Mouse (Mus musculus) neural tube, embryonic 11.5 days (tissue): ENCODE data around the gene Bhlhe40. TPM values are rescaled to one million over a fixed set of nuclear protein-coding genes. Genes with fewer than 3 reads are reported as not detected.

Experiments
- ATAC-seq: fragments of 200-750 bp; cut with Nextera tagmentation; 2 replicates; pipeline ENCODE4 v1.8.0; 2017; ENCODE audit warnings: moderate number of reproducible peaks, mild to moderate bottlenecking, moderate TSS enrichment, moderate library complexity; ENCODE audit not compliant: insufficient read depth, low FRiP score, low TSS enrichment
- DNase-seq: peaks from one replicate; pipeline ENCODE4 v3.0.0-alpha.2; 2015; ENCODE audit warnings: low spot score
- H3K27ac ChIP-seq: fragments of 300-500 bp; sonication (generic); 2 replicates; pipeline ENCODE4 v1.5.1; 2014; ENCODE audit warnings: low read depth, mild to moderate bottlenecking, low read length
- H3K27me3 ChIP-seq: fragments of 300-500 bp; sonication (generic); 2 replicates; pipeline ENCODE4 v1.6.1; 2014; ENCODE audit warnings: mild to moderate bottlenecking, low read length, mixed read lengths; ENCODE audit not compliant: control insufficient read depth, insufficient read depth
- H3K36me3 ChIP-seq: fragments of 300-500 bp; sonication (generic); 2 replicates; pipeline ENCODE4 v1.6.1; 2014; ENCODE audit warnings: mild to moderate bottlenecking, low read length, moderate library complexity, mixed read lengths; ENCODE audit not compliant: control insufficient read depth, insufficient read depth
- H3K4me1 ChIP-seq: fragments of 300-500 bp; sonication (generic); 2 replicates; pipeline ENCODE4 v1.6.1; 2014; ENCODE audit warnings: low read length, mixed read lengths; ENCODE audit not compliant: control insufficient read depth, insufficient read depth
- H3K4me2 ChIP-seq: fragments of 300-500 bp; sonication (generic); 2 replicates; pipeline ENCODE4 v1.6.1; 2014; ENCODE audit warnings: low read depth, mild to moderate bottlenecking, moderate library complexity
- H3K4me3 ChIP-seq: fragments of 300-500 bp; sonication (generic); 2 replicates; pipeline ENCODE4 v1.5.1; 2014; ENCODE audit warnings: low read depth, low read length
- H3K9ac ChIP-seq: fragments of 300-500 bp; sonication (generic); 2 replicates; pipeline ENCODE4 v1.6.1; 2014; ENCODE audit warnings: mild to moderate bottlenecking, low read length
- H3K9me3 ChIP-seq: fragments of 300-500 bp; sonication (generic); 2 replicates; pipeline ENCODE4 v1.6.1; 2016; ENCODE audit warnings: low read length; ENCODE audit not compliant: control insufficient read depth
- WGBS: fragments of 180-500 bp; shearing (Covaris S2); extraction: QIAGEN DNeasy Blood & Tissue Kit; methylation state at CpG from one replicate; pipeline ENCODE4 v1.1.7; 2014; 5-methylcytosine and 5-hydroxymethylcytosine counted together
- polyA plus RNA-seq: library from polyadenylated mRNA; unstranded; fragments of >200 nt; fragmentation: Nextera tagmentation; extraction: Ambion mirVana; gene quantifications from 2 replicates; pipeline ENCODE4 v1.2.1, GENCODE M21; 2014

The Bhlhe40 gene
- polyA plus RNA-seq, 1 experiment from 2014 or later: 3.7 TPM

DNA sequence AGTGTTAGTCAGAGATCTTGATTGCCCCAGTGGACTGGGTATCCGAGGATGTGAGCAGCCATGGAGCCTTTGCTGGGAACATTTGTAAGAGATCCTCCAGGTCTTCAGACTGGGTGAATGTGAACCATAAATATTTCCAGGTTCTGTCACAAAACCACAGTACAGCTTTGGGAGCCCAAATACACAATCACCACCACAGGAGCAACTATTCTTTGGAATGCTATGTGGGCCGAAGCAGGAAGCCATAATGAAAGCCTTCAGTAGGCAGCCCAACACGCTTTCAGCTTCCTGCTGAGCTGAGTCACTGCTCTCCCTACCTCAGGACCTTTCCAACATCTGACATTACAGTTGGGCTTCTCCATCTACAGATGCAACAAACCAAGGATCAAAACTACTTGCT lies 32.6 kb downstream of the Bhlhe40 start:
- no peak for ATAC-seq
- Histone ChIP-seq H3K27me3 (no peaks in the 10 kb centered on the region), H3K4me1 (peaks cover 2% of the 10 kb centered on the region; the same call in 1 of the 2 replicates), H3K36me3 (no peaks in the 10 kb centered on the region), H3K9ac (no peak overlapping the region), H3K4me2 (no peak overlapping the region), H3K4me3 (no peak overlapping the region), H3K9me3 (no peaks in the 10 kb centered on the region), H3K27ac (no peak overlapping the region)
- 74% methylated on average over 3 of the region's 3 CpGs for WGBS
- DNase-seq: no peak

- Histone ChIP-seq H3K4me3 (no peak overlapping the region), H3K27me3 (no peaks in the 10 kb centered on the region), H3K4me1 (peaks cover 7% of the 10 kb centered on the region; the same call in 1 of the 2 replicates), H3K9me3 (no peaks in the 10 kb centered on the region), H3K36me3 (no peaks in the 10 kb centered on the region), H3K27ac (no peak overlapping the region), H3K9ac (no peak overlapping the region), H3K4me2 (no peak overlapping the region)
- no peak for DNase-seq
- WGBS: 90% methylated on average over 8 of the region's 8 CpGs
- no peak for ATAC-seq
These were observed 34.7 kb downstream of the Bhlhe40 start for GRCm38 (mm10) chr6:108694965-108695724.

DNA sequence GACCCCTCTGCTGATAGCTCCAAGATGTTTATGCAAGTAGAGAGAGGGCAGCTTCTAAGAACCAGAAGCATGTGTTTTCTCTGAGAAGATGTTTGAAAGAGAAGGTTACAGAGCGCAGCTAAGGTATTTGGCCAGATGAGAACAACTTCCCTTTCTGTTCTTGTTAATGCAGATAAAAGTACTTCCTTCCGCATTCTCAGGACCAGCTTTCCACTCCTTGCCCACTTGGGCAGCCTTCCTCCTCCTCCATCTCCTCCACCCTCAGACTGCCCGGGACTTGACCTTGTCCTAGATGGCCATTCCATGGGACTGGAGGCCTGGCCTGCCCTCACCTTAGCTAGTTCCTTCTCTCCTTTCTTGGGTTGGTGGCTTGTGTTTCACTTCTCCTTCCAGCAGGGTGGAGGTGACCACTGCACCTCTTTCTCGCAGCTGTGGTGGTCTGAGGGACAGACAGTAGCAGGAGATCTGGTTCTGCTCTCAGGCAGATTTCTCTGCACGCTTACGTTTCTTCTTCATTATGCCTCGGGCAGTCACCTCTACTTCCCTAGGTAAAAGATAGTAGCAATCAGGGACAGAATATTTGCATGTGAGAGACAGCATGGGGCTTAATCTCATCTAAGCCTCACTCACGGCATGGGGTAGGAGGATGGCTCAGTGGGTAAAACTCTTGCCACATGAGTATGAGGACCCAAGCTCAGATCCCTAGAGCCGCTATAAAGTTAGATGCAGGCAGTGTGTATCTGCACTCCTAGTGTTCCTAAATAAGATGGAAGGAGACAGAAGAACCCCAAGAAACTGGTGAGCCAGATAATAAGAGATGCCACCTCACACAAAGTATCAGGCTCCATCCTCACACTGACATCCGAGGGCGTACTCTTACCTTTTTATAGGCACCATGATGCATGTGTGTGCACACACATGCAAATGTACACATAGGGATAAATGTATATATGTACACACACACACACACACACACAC lies 35.7 kb downstream of the Bhlhe40 start:
- Histone ChIP-seq H3K4me3 (no peak overlapping the region), H3K27me3 (no peaks in the 10 kb centered on the region), H3K4me1 (peaks cover 11% of the 10 kb centered on the region; the same call in 1 of the 2 replicates), H3K27ac (no peak overlapping the region), H3K9me3 (no peaks in the 10 kb centered on the region), H3K36me3 (no peaks in the 10 kb centered on the region), H3K4me2 (no peak overlapping the region), H3K9ac (no peak overlapping the region)
- 78% methylated on average over 11 of the region's 11 CpGs for WGBS
- ATAC-seq (no peak), DNase-seq (no peak)

DNA sequence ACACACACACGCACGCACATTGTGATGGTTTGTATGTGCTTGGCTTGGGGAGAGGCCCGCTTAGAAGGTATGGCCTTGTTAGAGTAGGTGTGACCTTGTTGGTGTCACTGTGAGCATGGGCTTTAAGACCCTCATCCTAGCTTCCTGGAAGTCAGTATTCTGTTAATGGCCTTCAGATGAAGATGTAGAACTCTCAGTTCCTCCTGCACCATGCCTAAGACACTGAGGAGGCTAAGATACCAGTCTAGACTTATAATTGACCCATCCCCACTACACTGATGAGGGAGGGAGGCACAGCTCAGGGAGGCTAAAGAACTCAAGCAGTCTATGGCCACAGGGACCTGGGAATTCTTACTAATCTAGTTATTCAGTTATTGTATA lies 36.4 kb downstream of the Bhlhe40 start:
- Histone ChIP-seq H3K27me3 (no peaks in the 10 kb centered on the region), H3K4me2 (no peak overlapping the region), H3K9ac (no peak overlapping the region), H3K27ac (no peak overlapping the region), H3K36me3 (no peaks in the 10 kb centered on the region), H3K4me1 (peaks cover 11% of the 10 kb centered on the region; the same call in 1 of the 2 replicates), H3K9me3 (no peaks in the 10 kb centered on the region), H3K4me3 (no peak overlapping the region)
- ATAC-seq (no peak), DNase-seq (no peak)
- 90% methylated on average over 3 of the region's 3 CpGs for WGBS

- Histone ChIP-seq H3K27ac (no peak overlapping the region), H3K9me3 (no peaks in the 10 kb centered on the region), H3K4me3 (no peak overlapping the region), H3K36me3 (no peaks in the 10 kb centered on the region), H3K4me1 (peaks cover 11% of the 10 kb centered on the region; the same call in 1 of the 2 replicates), H3K4me2 (no peak overlapping the region), H3K9ac (no peak overlapping the region), H3K27me3 (no peaks in the 10 kb centered on the region)
- DNase-seq (no peak), ATAC-seq (no peak)
- whole genome bisulfite sequencing: 92% methylated on average over 10 of the region's 10 CpGs
These were observed 36.9 kb downstream of the Bhlhe40 start for GRCm38 (mm10) chr6:108697345-108697744.

- H3K9ac ChIP-seq: no peak overlapping the region
- no peaks in the 10 kb centered on the region for H3K9me3 ChIP-seq
- H3K27ac ChIP-seq: no peak overlapping the region
- no peaks in the 10 kb centered on the region for H3K27me3 ChIP-seq
- H3K36me3 ChIP-seq: no peaks in the 10 kb centered on the region
- no peak for DNase-seq
- WGBS: 22% methylated on average over 4 of the region's 4 CpGs
- ATAC-seq: peak; percentile 58
- no peak overlapping the region for H3K4me2 ChIP-seq
- no peak overlapping the region for H3K4me3 ChIP-seq
- peaks cover 11% of the 10 kb centered on the region; the same call in 1 of the 2 replicates for H3K4me1 ChIP-seq
These were observed 38.0 kb downstream of the Bhlhe40 start for GRCm38 (mm10) chr6:108698343-108698870.

- no peak overlapping the region for H3K9ac ChIP-seq
- H3K36me3 ChIP-seq: no peaks in the 10 kb centered on the region
- WGBS: 82% methylated on average over 3 of the region's 3 CpGs
- H3K9me3 ChIP-seq: no peaks in the 10 kb centered on the region
- no peak for DNase-seq
- no peak overlapping the region for H3K4me3 ChIP-seq
- H3K4me1 ChIP-seq: peaks cover 11% of the 10 kb centered on the region; the same call in 1 of the 2 replicates
- H3K27ac ChIP-seq: no peak overlapping the region
- ATAC-seq: no peak
- H3K4me2 ChIP-seq: no peak overlapping the region
- no peaks in the 10 kb centered on the region for H3K27me3 ChIP-seq
These were observed 39.2 kb downstream of the Bhlhe40 start for GRCm38 (mm10) chr6:108699679-108700078.

DNA sequence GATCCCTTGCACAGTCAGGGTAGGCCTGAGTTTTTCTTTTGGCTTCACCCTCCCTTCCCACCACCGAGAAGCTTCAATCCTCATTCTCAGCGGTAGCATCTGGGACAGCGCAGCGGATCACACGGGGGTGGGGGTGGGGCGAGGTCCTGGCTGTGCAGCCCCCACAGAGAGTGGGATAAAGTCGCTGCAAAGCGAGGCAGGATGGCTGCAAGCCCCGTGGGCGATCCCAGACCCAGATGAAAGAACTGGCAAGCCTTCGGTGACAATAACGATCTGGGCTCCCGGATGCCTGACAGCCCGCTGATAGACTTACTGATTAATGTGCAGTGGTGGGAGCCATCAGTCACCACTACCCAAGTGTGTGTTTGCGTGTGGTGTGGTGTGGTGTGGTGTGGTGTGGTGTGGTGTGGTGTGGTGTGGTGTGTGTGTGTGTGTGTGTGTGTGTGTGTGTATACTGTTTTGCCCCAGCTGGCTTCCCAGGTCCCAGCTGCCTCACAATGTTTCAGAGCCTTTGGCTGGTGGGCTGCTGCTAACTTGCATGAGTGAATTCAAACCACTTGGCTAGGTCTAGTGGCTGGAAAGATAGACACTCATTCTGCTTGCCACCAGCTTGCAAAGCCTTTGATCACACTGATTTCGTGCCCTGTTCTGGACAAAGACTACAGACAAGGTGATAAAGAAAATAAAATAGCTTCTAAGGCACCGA lies 40.4 kb downstream of the Bhlhe40 start:
- DNase-seq: peak; percentile 43

More for the DNA sequence above, 40.4 kb downstream of the Bhlhe40 start:
- Histone ChIP-seq H3K4me1 (peaks cover 11% of the 10 kb centered on the region; the same call in 1 of the 2 replicates), H3K36me3 (no peaks in the 10 kb centered on the region), H3K9me3 (no peaks in the 10 kb centered on the region), H3K27me3 (no peaks in the 10 kb centered on the region), H3K9ac (no peak overlapping the region), H3K4me3 (no peak overlapping the region), H3K27ac (no peak overlapping the region), H3K4me2 (peak overlapping the region; percentile 4; the same call in 1 of the 2 replicates)
- WGBS: 25% methylated on average over 17 of the region's 17 CpGs
- ATAC-seq: peak; percentile 49
